Mouse (Mus musculus): ENCODE data around the gene Mpig6b. TPM values are rescaled to one million over a fixed set of nuclear protein-coding genes. Genes with fewer than 3 reads are reported as not detected.

The Mpig6b gene
- polyA plus RNA-seq, 2 experiments: 0.45 to 1.3 TPM

- no peak for TF ChIP-seq POLR2A (IDR thresholded peaks at IDR 0.05; ENCODE audit: borderline replicate concordance, extremely low read depth, insufficient read depth, insufficient read length)
- no peak overlapping the region for H3K27ac ChIP-seq (replicated peaks; ENCODE audit: low read depth, low read length)
- ATAC-seq (ENCODE audit: low FRiP score, low read depth) (no peak), DNase-seq (ENCODE audit: low spot score) (no peak)
- WGBS: 65% methylated on average over 11 of the region's 11 CpGs
- no peak overlapping the region for H3K4me3 ChIP-seq (replicated peaks; ENCODE audit: low read length)
- H3K4me1 ChIP-seq (ENCODE audit: control insufficient read depth, insufficient read depth, low read length): peaks cover 5% of the 10 kb centered on the region; the same call in 1 of the 2 replicates
- peaks cover 23% of the 10 kb centered on the region for H3K36me3 ChIP-seq (ENCODE audit: control insufficient read depth, insufficient read depth, low read length)
- no peak overlapping the region for H3K9ac ChIP-seq (ENCODE audit: low read depth, low read length, severe bottlenecking)
- H3K9me3 ChIP-seq (ENCODE audit: control insufficient read depth, low read length): no peaks in the 10 kb centered on the region
- H3K27me3 ChIP-seq (ENCODE audit: control insufficient read depth, insufficient read depth, low read length): no peaks in the 10 kb centered on the region
- H3K4me2 ChIP-seq (replicated peaks; ENCODE audit: low read depth, low read length, severe bottlenecking): no peak overlapping the region
These were observed 46.1 kb downstream of the Mpig6b start for GRCm38 (mm10) chr17:35019894-35020293.

- Histone ChIP-seq H3K9ac (ENCODE audit: low read depth, low read length, severe bottlenecking) (no peak overlapping the region), H3K4me1 (ENCODE audit: control insufficient read depth, insufficient read depth, low read length) (peaks cover 5% of the 10 kb centered on the region; the same call in 1 of the 2 replicates), H3K4me3 (replicated peaks; ENCODE audit: low read length) (no peak overlapping the region), H3K27ac (replicated peaks; ENCODE audit: low read depth, low read length) (no peak overlapping the region), H3K4me2 (replicated peaks; ENCODE audit: low read depth, low read length, severe bottlenecking) (no peak overlapping the region), H3K36me3 (ENCODE audit: control insufficient read depth, insufficient read depth, low read length) (peaks cover 40% of the 10 kb centered on the region), H3K9me3 (ENCODE audit: control insufficient read depth, low read length) (no peaks in the 10 kb centered on the region), H3K27me3 (ENCODE audit: control insufficient read depth, insufficient read depth, low read length) (no peaks in the 10 kb centered on the region)
- 64% methylated on average over 3 of the region's 3 CpGs for WGBS
- DNase-seq (ENCODE audit: low spot score) (no peak), ATAC-seq (ENCODE audit: low FRiP score, low read depth) (no peak)
- TF ChIP-seq POLR2A (IDR thresholded peaks at IDR 0.05; ENCODE audit: borderline replicate concordance, extremely low read depth, insufficient read depth, insufficient read length): no peak
These were observed 47.8 kb downstream of the Mpig6b start for GRCm38 (mm10) chr17:35018171-35018570.

GRCm38 (mm10) chr17:35017706-35018030, 48.3 kb downstream of the Mpig6b start:
- peaks cover 45% of the 10 kb centered on the region for H3K36me3 ChIP-seq (ENCODE audit: control insufficient read depth, insufficient read depth, low read length)
- 81% methylated on average over 14 of the region's 14 CpGs for WGBS
- no peaks in the 10 kb centered on the region for H3K9me3 ChIP-seq (ENCODE audit: control insufficient read depth, low read length)
- no peak overlapping the region for H3K27ac ChIP-seq (replicated peaks; ENCODE audit: low read depth, low read length)
- DNase-seq (ENCODE audit: low spot score): no peak
- no peak for TF ChIP-seq POLR2A (IDR thresholded peaks at IDR 0.05; ENCODE audit: borderline replicate concordance, extremely low read depth, insufficient read depth, insufficient read length)
- no peak overlapping the region for H3K9ac ChIP-seq (ENCODE audit: low read depth, low read length, severe bottlenecking)
- peaks cover 5% of the 10 kb centered on the region; the same call in 1 of the 2 replicates for H3K4me1 ChIP-seq (ENCODE audit: control insufficient read depth, insufficient read depth, low read length)
- H3K4me3 ChIP-seq (replicated peaks; ENCODE audit: low read length): no peak overlapping the region
- no peaks in the 10 kb centered on the region for H3K27me3 ChIP-seq (ENCODE audit: control insufficient read depth, insufficient read depth, low read length)
- H3K4me2 ChIP-seq (replicated peaks; ENCODE audit: low read depth, low read length, severe bottlenecking): no peak overlapping the region
- ATAC-seq (ENCODE audit: low FRiP score, low read depth): no peak

GRCm38 (mm10) chr17:35016791-35017705, 48.9 kb downstream of the Mpig6b start:
- H3K9me3 ChIP-seq (ENCODE audit: control insufficient read depth, low read length): no peaks in the 10 kb centered on the region
- H3K4me2 ChIP-seq (replicated peaks; ENCODE audit: low read depth, low read length, severe bottlenecking): no peak overlapping the region
- H3K27me3 ChIP-seq (ENCODE audit: control insufficient read depth, insufficient read depth, low read length): no peaks in the 10 kb centered on the region
- DNase-seq (ENCODE audit: low spot score) (no peak), ATAC-seq (ENCODE audit: low FRiP score, low read depth) (no peak)
- no peak for TF ChIP-seq POLR2A (IDR thresholded peaks at IDR 0.05; ENCODE audit: borderline replicate concordance, extremely low read depth, insufficient read depth, insufficient read length)
- WGBS: 86% methylated on average over 10 of the region's 10 CpGs
- H3K4me3 ChIP-seq (replicated peaks; ENCODE audit: low read length): no peak overlapping the region
- H3K9ac ChIP-seq (ENCODE audit: low read depth, low read length, severe bottlenecking): peak overlapping the region; percentile 12; the same call in 1 of the 2 replicates
- H3K27ac ChIP-seq (replicated peaks; ENCODE audit: low read depth, low read length): no peak overlapping the region
- peaks cover 51% of the 10 kb centered on the region for H3K36me3 ChIP-seq (ENCODE audit: control insufficient read depth, insufficient read depth, low read length)
- H3K4me1 ChIP-seq (ENCODE audit: control insufficient read depth, insufficient read depth, low read length): peaks cover 5% of the 10 kb centered on the region; the same call in 1 of the 2 replicates

GRCm38 (mm10) chr17:35016376-35016775, 49.6 kb downstream of the Mpig6b start, which contains the start of gene Vwa7:
TSS of gene Vwa7 (plus strand) at chr17:35016579.
- Histone ChIP-seq H3K27ac (replicated peaks; ENCODE audit: low read depth, low read length) (no peak within 1 kb of the TSS), H3K36me3 (ENCODE audit: control insufficient read depth, insufficient read depth, low read length) (peaks cover 58% of the 10 kb centered on the region), H3K4me1 (ENCODE audit: control insufficient read depth, insufficient read depth, low read length) (peaks cover 2% of the 10 kb centered on the region; the same call in 1 of the 2 replicates), H3K9ac (ENCODE audit: low read depth, low read length, severe bottlenecking) (peak within 1 kb of the TSS; percentile 12; the same call in 1 of the 2 replicates), H3K4me2 (replicated peaks; ENCODE audit: low read depth, low read length, severe bottlenecking) (no peak within 1 kb of the TSS), H3K4me3 (replicated peaks; ENCODE audit: low read length) (no peak within 1 kb of the TSS), H3K9me3 (ENCODE audit: control insufficient read depth, low read length) (no peaks in the 10 kb centered on the region), H3K27me3 (ENCODE audit: control insufficient read depth, insufficient read depth, low read length) (no peaks in the 10 kb centered on the region)
- DNase-seq (ENCODE audit: low spot score) (no peak), ATAC-seq (ENCODE audit: low FRiP score, low read depth) (no peak)
- no peak for TF ChIP-seq POLR2A (IDR thresholded peaks at IDR 0.05; ENCODE audit: borderline replicate concordance, extremely low read depth, insufficient read depth, insufficient read length)
- WGBS: 55% methylated on average over 12 of the region's 12 CpGs
